Mouse (Mus musculus) stomach, postnatal 0 days (tissue): ENCODE data around the gene Erc2.

ENCODE experiments used
- CTCF ChIP-seq: IDR thresholded peaks from 2 replicates; pipeline ENCODE4 v1.5.1; 2016; ENCODE audit warnings: antibody characterized with exemption, low read depth, mild to moderate bottlenecking, moderate library complexity
- EP300 ChIP-seq: optimal IDR thresholded peaks from 2 replicates; pipeline ENCODE3; 2016; ENCODE audit warnings: antibody characterized with exemption

GRCm38 (mm10) chr14:27887488-27887887 is 265.3 kb downstream of the Erc2 start:
- TF ChIP-seq CTCF, result no peak
- TF ChIP-seq EP300, result no peak
